Mouse (Mus musculus) heart, embryonic 11.5 days (tissue): ENCODE measurements around the gene Itgb1. TPM values are rescaled to one million over a fixed set of nuclear protein-coding genes. Genes with fewer than 3 reads are reported as not detected.

ENCODE experiments used
- ATAC-seq: fragments of 200-750 bp; cut with Nextera tagmentation; replicated peaks from 2 replicates; pipeline ENCODE4 v1.8.0; 2017; ENCODE audit warnings: moderate library complexity; ENCODE audit not compliant: insufficient number of reproducible peaks, low FRiP score, low TSS enrichment
- H3K27ac ChIP-seq: fragments of 300-500 bp; sonication (generic); 2 replicates; pipeline ENCODE4 v1.5.1; 2014; ENCODE audit warnings: mild to moderate bottlenecking, low read depth, low read length
- H3K27me3 ChIP-seq: fragments of 300-500 bp; sonication (generic); 2 replicates; pipeline ENCODE4 v1.6.1; 2014; ENCODE audit warnings: mild to moderate bottlenecking, low read length, mixed read lengths; ENCODE audit not compliant: control insufficient read depth, insufficient read depth
- H3K36me3 ChIP-seq: fragments of 300-500 bp; sonication (generic); 2 replicates; pipeline ENCODE4 v1.6.1; 2014; ENCODE audit warnings: mild to moderate bottlenecking, low read length, moderate library complexity, mixed read lengths; ENCODE audit not compliant: control insufficient read depth, insufficient read depth
- H3K4me1 ChIP-seq: fragments of 300-500 bp; sonication (generic); 2 replicates; pipeline ENCODE4 v1.6.1; 2014; ENCODE audit warnings: low read length; ENCODE audit not compliant: control insufficient read depth, insufficient read depth
- H3K4me2 ChIP-seq: fragments of 300-500 bp; sonication (generic); 2 replicates; pipeline ENCODE4 v1.6.1; 2014; ENCODE audit warnings: mild to moderate bottlenecking, moderate library complexity
- H3K4me3 ChIP-seq: fragments of 300-500 bp; sonication (generic); 2 replicates; pipeline ENCODE4 v1.5.1; 2014; ENCODE audit warnings: low read depth, low read length
- H3K9ac ChIP-seq: fragments of 300-500 bp; sonication (generic); 2 replicates; pipeline ENCODE4 v1.6.1; 2014; ENCODE audit warnings: mild to moderate bottlenecking, low read depth, low read length, moderate library complexity
- H3K9me3 ChIP-seq: fragments of 300-500 bp; sonication (generic); replicated peaks from 2 replicates; pipeline ENCODE4 v1.6.1; 2016; ENCODE audit warnings: low read length; ENCODE audit not compliant: control insufficient read depth
- WGBS: fragments of 180-500 bp; shearing (Covaris S2); extraction: QIAGEN DNeasy Blood & Tissue Kit; methylation state at CpG from one replicate; pipeline ENCODE4 v1.1.7; 2014; ENCODE audit not compliant: insufficient replicate concordance; 5-methylcytosine and 5-hydroxymethylcytosine counted together
- polyA plus RNA-seq: library from polyadenylated mRNA; unstranded; fragments of >200 nt; fragmentation: Nextera tagmentation; extraction: Ambion mirVana; gene quantifications from 2 replicates; pipeline ENCODE4 v1.2.1, GENCODE M21; 2014

Itgb1 gene
- polyA plus RNA-seq, 1 experiment from 2014 or later: 314 TPM

GRCm38 (mm10) chr8:128734118-128734517 lies 48.7 kb downstream of the Itgb1 start:
- no peaks in the 10 kb centered on the region for H3K27me3 ChIP-seq
- no peak overlapping the region for H3K27ac ChIP-seq
- no peak overlapping the region for H3K4me3 ChIP-seq
- no peaks in the 10 kb centered on the region for H3K9me3 ChIP-seq
- 89% methylated on average over 3 of the region's 3 CpGs for WGBS
- no peaks in the 10 kb centered on the region for H3K4me1 ChIP-seq
- no peak overlapping the region for H3K9ac ChIP-seq
- ATAC-seq: no peak
- H3K4me2 ChIP-seq: no peak overlapping the region
- H3K36me3 ChIP-seq: peaks cover 15% of the 10 kb centered on the region

DNA sequence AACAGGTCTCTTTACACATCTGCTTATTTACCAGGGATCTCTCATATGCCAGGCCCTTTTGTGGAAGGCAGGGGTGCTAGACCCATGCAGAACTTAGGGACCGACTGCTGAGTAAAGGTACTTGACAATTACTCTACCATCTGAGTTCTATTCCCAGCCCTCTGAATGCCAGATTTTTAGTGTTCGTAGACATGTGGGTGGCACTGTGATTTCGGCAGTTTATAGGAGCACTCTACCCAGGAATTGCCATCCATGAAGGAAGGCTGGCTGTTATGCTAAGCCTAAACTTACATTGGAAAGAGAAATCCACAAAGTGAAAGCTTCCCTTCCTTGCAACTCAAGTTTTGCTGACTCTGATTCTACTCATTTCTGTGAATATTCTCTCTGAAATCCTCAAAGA lies 50.2 kb downstream of the Itgb1 start:
- Histone ChIP-seq H3K27me3 (no peaks in the 10 kb centered on the region), H3K36me3 (peaks cover 17% of the 10 kb centered on the region), H3K4me1 (no peaks in the 10 kb centered on the region), H3K27ac (no peak overlapping the region), H3K9me3 (no peaks in the 10 kb centered on the region), H3K9ac (no peak overlapping the region), H3K4me3 (no peak overlapping the region), H3K4me2 (no peak overlapping the region)
- 92% methylated on average over 3 of the region's 3 CpGs for WGBS
- no peak for ATAC-seq

Other genes with a start within 250 kb of the Itgb1 start
- not detected in 2 replicates for gene Gm3952, start 113.0 kb downstream of the Itgb1 start, polyA plus RNA-seq